Mouse (Mus musculus): Measurements from ENCODE around the gene Cxcl16. TPM values are rescaled to one million over a fixed set of nuclear protein-coding genes. Genes with fewer than 3 reads are reported as not detected.
"Not testable (repeated sequence)": the region's sequence is repeated elsewhere in the genome, so short reads cannot be mapped to it uniquely, and the experiment has no call there.

Cxcl16 gene
- total RNA-seq, 4 experiments from 2014 or later, result 1.4 to 6.7 (median 3.5) TPM

- no peak for DNase-seq (ENCODE audit: low spot score in 2 of 2)
Observed at GRCm38 (mm10) chr11:70453261-70454044, 6.3 kb downstream of the Cxcl16 start.

GRCm38 (mm10) chr11:70451797-70452498 lies 7.8 kb downstream of the Cxcl16 start, which contains the start of gene Med11:
Gene Med11, plus strand, starts transcription at chr11:70451919.
- peak; percentile 91 to 95 for DNase-seq (ENCODE audit: low spot score in 2 of 2)

GRCm38 (mm10) chr11:70450926-70451325 lies 8.9 kb downstream of the Cxcl16 start:
- no peak for DNase-seq (ENCODE audit: low spot score in 2 of 2)

GRCm38 (mm10) chr11:70447373-70447772 lies 12.4 kb downstream of the Cxcl16 start:
- no peak for DNase-seq (ENCODE audit: low spot score in 2 of 2)

GRCm38 (mm10) chr11:70446756-70447155 lies 13.0 kb downstream of the Cxcl16 start:
- DNase-seq (ENCODE audit: low spot score in 2 of 2), result no peak

GRCm38 (mm10) chr11:70444667-70445066 lies 15.1 kb downstream of the Cxcl16 start:
- DNase-seq (ENCODE audit: low spot score in 2 of 2), result no peak

GRCm38 (mm10) chr11:70443964-70444363 lies 15.8 kb downstream of the Cxcl16 start:
- DNase-seq (ENCODE audit: low spot score in 2 of 2), result no peak

GRCm38 (mm10) chr11:70441882-70442281 lies 17.9 kb downstream of the Cxcl16 start:
- no peak for DNase-seq (ENCODE audit: low spot score in 2 of 2)

- no peak for DNase-seq (ENCODE audit: low spot score in 2 of 2)
Observed at GRCm38 (mm10) chr11:70440637-70441036, 19.1 kb downstream of the Cxcl16 start.

GRCm38 (mm10) chr11:70438728-70439374 lies 20.9 kb downstream of the Cxcl16 start:
- no peak for DNase-seq (ENCODE audit: low spot score in 2 of 2)

- DNase-seq (ENCODE audit: low spot score in 2 of 2), result no peak
Observed at GRCm38 (mm10) chr11:70437426-70437825, 22.4 kb downstream of the Cxcl16 start.

GRCm38 (mm10) chr11:70435476-70435875 lies 24.3 kb downstream of the Cxcl16 start:
- DNase-seq (ENCODE audit: low spot score in 2 of 2), result no peak

- no peak for DNase-seq (ENCODE audit: low spot score in 2 of 2)
Observed at GRCm38 (mm10) chr11:70433951-70434350, 25.8 kb downstream of the Cxcl16 start.

- DNase-seq (ENCODE audit: low spot score in 2 of 2), result no peak
Observed at GRCm38 (mm10) chr11:70433569-70433943, 26.2 kb downstream of the Cxcl16 start.

GRCm38 (mm10) chr11:70432895-70433568 lies 26.8 kb downstream of the Cxcl16 start:
- peak; percentile 58 to 62 for DNase-seq (ENCODE audit: low spot score in 2 of 2)

- DNase-seq (ENCODE audit: low spot score in 2 of 2), result peak; percentile 97 to 98
Observed at GRCm38 (mm10) chr11:70432048-70432894, 27.5 kb downstream of the Cxcl16 start, which contains the start of gene Arrb2. Gene Arrb2, plus strand, starts transcription at chr11:70432635.

- no peak for DNase-seq (ENCODE audit: low spot score in 2 of 2)
Observed at GRCm38 (mm10) chr11:70431574-70431973, 28.2 kb downstream of the Cxcl16 start.

- not testable (repeated sequence) for DNase-seq (ENCODE audit: low spot score in 2 of 2)
Observed at GRCm38 (mm10) chr11:70426598-70426997, 33.2 kb downstream of the Cxcl16 start.

- peak in 1 of 2 experiments; percentile 26 for DNase-seq (ENCODE audit: low spot score in 2 of 2)
Observed at GRCm38 (mm10) chr11:70419486-70419885, 40.3 kb downstream of the Cxcl16 start.

GRCm38 (mm10) chr11:70418199-70418598 lies 41.6 kb downstream of the Cxcl16 start:
- DNase-seq (ENCODE audit: low spot score in 2 of 2), result no peak

Measured in layer of hippocampus, adult 8-10 months (tissue).